Comparison of ENCODE assay signal across 27 mouse cellular contexts in genomic region chr2:158800788-158801187, GRCm38 (mm10).
"Had no signal": no experiment of that assay in that cellular context is flagged by ENCODE, and none has a peak within 500 bp of the region (broad histone marks: within the 10 kb centered on the region; RNA-seq: fewer than 3 reads in every experiment).

No protein-coding gene starts in this region.

- H3K4me3 ChIP-seq: heart, adult 2 months; heart, embryonic 13.5 days; heart, embryonic 15.5 days; hindbrain, embryonic 13.5 days; hindbrain, embryonic 15.5 days; kidney, embryonic 15.5 days; limb, embryonic 13.5 days; limb, embryonic 15.5 days; liver, embryonic 12.5 days had no signal

- H3K9me3 ChIP-seq: heart, embryonic 13.5 days; heart, embryonic 15.5 days; hindbrain, embryonic 13.5 days; hindbrain, embryonic 15.5 days; kidney, embryonic 15.5 days; limb, embryonic 13.5 days; limb, embryonic 15.5 days; liver, embryonic 12.5 days had no signal

- H3K27me3 ChIP-seq: heart, embryonic 13.5 days; heart, embryonic 15.5 days; hindbrain, embryonic 13.5 days; hindbrain, embryonic 15.5 days; kidney, embryonic 15.5 days; limb, embryonic 13.5 days; limb, embryonic 15.5 days; liver, embryonic 12.5 days had no signal

- DNase-seq: gastrocnemius, postnatal 14 days; gastrocnemius, postnatal 36 days; heart, adult 11 months; heart, adult 2 months; heart, postnatal 14 days; heart, postnatal 36 days; kidney, adult 11 months; kidney, adult 2 months; kidney, adult 9 months; kidney, postnatal 14 days; kidney, postnatal 36 days; layer of hippocampus, adult 9-11 months; layer of hippocampus, postnatal 36 days; left cerebral cortex, postnatal 4 days had no signal

- ATAC-seq: hindbrain, postnatal 0 days; intestine, embryonic 16.5 days; liver, embryonic 12.5 days had no signal

- H3K4me2 ChIP-seq: heart, embryonic 11.5 days; heart, embryonic 13.5 days; heart, embryonic 15.5 days; hindbrain, embryonic 13.5 days; hindbrain, embryonic 15.5 days; kidney, embryonic 15.5 days; limb, embryonic 13.5 days; limb, embryonic 15.5 days; liver, embryonic 12.5 days had no signal

- H3K4me1 ChIP-seq: hindbrain, embryonic 15.5 days; limb, embryonic 15.5 days had no signal

- H3K27ac ChIP-seq: heart, adult 2 months; heart, embryonic 13.5 days; heart, embryonic 15.5 days; hindbrain, embryonic 13.5 days; hindbrain, embryonic 15.5 days; hindbrain, postnatal 0 days; kidney, embryonic 15.5 days; kidney, postnatal 0 days; limb, embryonic 15.5 days; liver, embryonic 12.5 days; liver, embryonic 14.5 days had no signal

- H3K9ac ChIP-seq: heart, embryonic 13.5 days; heart, embryonic 15.5 days; hindbrain, embryonic 13.5 days; hindbrain, embryonic 15.5 days; kidney, embryonic 15.5 days; limb, embryonic 13.5 days; limb, embryonic 15.5 days; liver, embryonic 12.5 days; liver, embryonic 14.5 days had no signal
